Mouse (Mus musculus) limb, embryonic 14.5 days (tissue): ENCODE measurements around the gene Lgr4. TPM values are rescaled to one million over a fixed set of nuclear protein-coding genes. Genes with fewer than 3 reads are reported as not detected.

Experiments used
- ATAC-seq: fragments of 200-750 bp; cut with Nextera tagmentation; 2 replicates; pipeline ENCODE4 v1.8.0; 2017; ENCODE audit warnings: low read depth, moderate number of reproducible peaks, moderate TSS enrichment; ENCODE audit not compliant: low FRiP score
- DNase-seq: peaks from one replicate; pipeline ENCODE4 v3.0.0-alpha.2; 2015; ENCODE audit warnings: low spot score
- H3K27ac ChIP-seq: fragments of 300-500 bp; sonication (generic); replicated peaks from 2 replicates; pipeline ENCODE4 v1.5.1; 2014; ENCODE audit warnings: low read depth, mild to moderate bottlenecking, low read length, moderate library complexity, mixed read lengths
- H3K27me3 ChIP-seq: fragments of 300-500 bp; sonication (generic); 2 replicates; pipeline ENCODE4 v1.6.1; 2014; ENCODE audit warnings: low read length, mixed read lengths; ENCODE audit not compliant: control insufficient read depth, insufficient read depth
- H3K36me3 ChIP-seq: fragments of 300-500 bp; sonication (generic); 2 replicates; pipeline ENCODE4 v1.6.1; 2014; ENCODE audit warnings: mild to moderate bottlenecking, low read length, moderate library complexity, mixed read lengths; ENCODE audit not compliant: control insufficient read depth, insufficient read depth
- H3K4me1 ChIP-seq: fragments of 300-500 bp; sonication (generic); 2 replicates; pipeline ENCODE4 v1.6.1; 2014; ENCODE audit warnings: antibody characterized with exemption, low read length, mixed read lengths; ENCODE audit not compliant: control insufficient read depth, insufficient read depth
- H3K4me2 ChIP-seq: fragments of 300-500 bp; sonication (generic); replicated peaks from 2 replicates; pipeline ENCODE4 v1.6.1; 2014; ENCODE audit warnings: low read depth, mild to moderate bottlenecking, low read length, moderate library complexity; ENCODE audit not compliant: severe bottlenecking
- H3K4me3 ChIP-seq: fragments of 300-500 bp; sonication (generic); replicated peaks from 2 replicates; pipeline ENCODE4 v1.5.1; 2014; ENCODE audit warnings: low read length
- H3K9ac ChIP-seq: fragments of 300-500 bp; sonication (generic); 2 replicates; pipeline ENCODE4 v1.6.1; 2014; ENCODE audit warnings: mild to moderate bottlenecking, low read depth, low read length, moderate library complexity; ENCODE audit not compliant: severe bottlenecking
- H3K9me3 ChIP-seq: fragments of 300-500 bp; sonication (generic); 2 replicates; pipeline ENCODE4 v1.6.1; 2016; ENCODE audit warnings: low read length; ENCODE audit not compliant: control insufficient read depth
- POLR2A ChIP-seq: fragments of 200-500 bp; IDR thresholded peaks from 2 replicates; pipeline ENCODE4 v1.8.0; 2012; ENCODE audit warnings: inconsistent platforms, mild to moderate bottlenecking, moderate library complexity, borderline replicate concordance; ENCODE audit not compliant: insufficient read depth, insufficient read length; ENCODE audit errors: extremely low read depth
- WGBS: fragments of 180-500 bp; shearing (Covaris S2); extraction: QIAGEN DNeasy Blood & Tissue Kit; methylation state at CpG from one replicate; pipeline ENCODE4 v1.1.7; 2014; 5-methylcytosine and 5-hydroxymethylcytosine counted together
- polyA plus RNA-seq, 2 experiments: library from polyadenylated mRNA; depleted of rRNA in 1 of 2; stranded (reverse) in 1 of 2; unstranded in 1 of 2; fragments of >200 nt; fragmentation: Nextera tagmentation in 1 of 2; extraction: Ambion mirVana in 1 of 2; gene quantifications; 2 replicates each; pipeline versions ENCODE4 v1.2.1 to v1.2.3; 2012 to 2014

Gene Lgr4
- polyA plus RNA-seq, 2 experiments: 27.8 to 32.3 TPM

GRCm38 (mm10) chr2:110007423-110008267, 90.2 kb downstream of the Lgr4 start:
- 91% methylated on average over 10 of the region's 10 CpGs for WGBS
- Histone ChIP-seq H3K9ac (no peak overlapping the region), H3K27me3 (no peaks in the 10 kb centered on the region), H3K4me2 (no peak overlapping the region), H3K9me3 (no peaks in the 10 kb centered on the region), H3K4me1 (no peaks in the 10 kb centered on the region), H3K4me3 (no peak overlapping the region), H3K27ac (no peak overlapping the region), H3K36me3 (peaks cover 56% of the 10 kb centered on the region)
- peak; percentile 17 for DNase-seq
- no peak for TF ChIP-seq POLR2A
- no peak for ATAC-seq

GRCm38 (mm10) chr2:110009449-110009848, 92.0 kb downstream of the Lgr4 start:
- H3K9ac ChIP-seq: no peak overlapping the region
- H3K4me2 ChIP-seq: no peak overlapping the region
- no peak for TF ChIP-seq POLR2A
- no peak overlapping the region for H3K4me3 ChIP-seq
- no peak for ATAC-seq
- no peaks in the 10 kb centered on the region for H3K27me3 ChIP-seq
- H3K4me1 ChIP-seq: no peaks in the 10 kb centered on the region
- DNase-seq: no peak
- H3K9me3 ChIP-seq: no peaks in the 10 kb centered on the region
- H3K36me3 ChIP-seq: peaks cover 57% of the 10 kb centered on the region
- H3K27ac ChIP-seq: no peak overlapping the region

DNA sequence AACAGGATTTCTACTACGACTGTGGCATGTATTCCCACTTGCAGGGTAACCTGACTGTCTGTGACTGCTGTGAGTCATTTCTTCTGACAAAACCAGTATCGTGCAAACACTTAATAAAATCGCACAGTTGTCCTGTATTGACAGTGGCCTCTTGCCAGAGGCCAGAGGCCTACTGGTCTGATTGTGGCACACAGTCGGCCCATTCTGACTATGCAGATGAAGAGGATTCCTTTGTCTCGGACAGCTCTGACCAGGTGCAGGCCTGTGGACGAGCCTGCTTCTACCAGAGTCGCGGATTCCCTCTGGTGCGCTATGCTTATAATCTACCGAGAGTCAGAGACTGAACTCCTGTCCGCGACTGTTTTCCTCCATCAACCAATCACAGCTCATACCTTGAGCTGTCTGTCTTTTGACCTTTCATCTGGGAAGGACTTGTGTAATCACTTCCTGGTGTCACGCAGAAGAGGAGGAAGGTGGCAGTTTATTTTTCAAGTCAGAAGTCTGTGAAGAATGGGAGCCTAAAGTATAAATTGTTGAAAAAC, 94.8 kb downstream of the Lgr4 start:
- Histone ChIP-seq H3K9ac (no peak overlapping the region), H3K27me3 (no peaks in the 10 kb centered on the region), H3K4me3 (no peak overlapping the region), H3K27ac (no peak overlapping the region), H3K9me3 (no peaks in the 10 kb centered on the region), H3K4me2 (no peak overlapping the region), H3K4me1 (no peaks in the 10 kb centered on the region; the same call in 1 of the 2 replicates), H3K36me3 (peaks cover 38% of the 10 kb centered on the region)
- DNase-seq: no peak
- 92% methylated on average over 13 of the region's 13 CpGs for WGBS
- no peak for TF ChIP-seq POLR2A
- no peak for ATAC-seq

DNA sequence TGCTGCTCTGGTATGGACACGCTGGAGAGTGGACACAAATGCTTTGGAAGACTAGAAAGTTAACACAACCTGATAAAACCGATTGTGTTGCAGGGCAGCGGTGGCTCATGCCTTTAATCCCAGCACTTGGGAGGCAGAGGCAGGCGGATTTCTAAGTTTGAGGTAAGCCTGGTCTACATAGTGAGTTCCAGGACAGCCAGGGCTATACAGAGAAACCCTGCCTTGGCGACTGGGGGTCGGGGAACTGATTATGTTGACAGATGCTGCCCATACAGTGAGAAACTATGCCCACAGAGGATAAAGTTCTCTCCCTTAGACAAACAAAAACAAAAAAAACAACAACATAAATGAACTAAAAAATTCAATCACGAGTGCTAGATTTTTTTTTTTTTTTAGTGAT, 99.6 kb downstream of the Lgr4 start:
- no peak for TF ChIP-seq POLR2A
- Histone ChIP-seq H3K4me3 (peak overlapping the region; percentile 81), H3K9ac (peak overlapping the region; percentile 88), H3K27ac (no peak overlapping the region), H3K4me2 (peak overlapping the region; percentile 82), H3K4me1 (peaks cover 20% of the 10 kb centered on the region), H3K36me3 (peaks cover 16% of the 10 kb centered on the region), H3K27me3 (no peaks in the 10 kb centered on the region), H3K9me3 (no peaks in the 10 kb centered on the region)
- ATAC-seq (no peak), DNase-seq (no peak)
- 40% methylated on average over 7 of the region's 7 CpGs for WGBS

DNA sequence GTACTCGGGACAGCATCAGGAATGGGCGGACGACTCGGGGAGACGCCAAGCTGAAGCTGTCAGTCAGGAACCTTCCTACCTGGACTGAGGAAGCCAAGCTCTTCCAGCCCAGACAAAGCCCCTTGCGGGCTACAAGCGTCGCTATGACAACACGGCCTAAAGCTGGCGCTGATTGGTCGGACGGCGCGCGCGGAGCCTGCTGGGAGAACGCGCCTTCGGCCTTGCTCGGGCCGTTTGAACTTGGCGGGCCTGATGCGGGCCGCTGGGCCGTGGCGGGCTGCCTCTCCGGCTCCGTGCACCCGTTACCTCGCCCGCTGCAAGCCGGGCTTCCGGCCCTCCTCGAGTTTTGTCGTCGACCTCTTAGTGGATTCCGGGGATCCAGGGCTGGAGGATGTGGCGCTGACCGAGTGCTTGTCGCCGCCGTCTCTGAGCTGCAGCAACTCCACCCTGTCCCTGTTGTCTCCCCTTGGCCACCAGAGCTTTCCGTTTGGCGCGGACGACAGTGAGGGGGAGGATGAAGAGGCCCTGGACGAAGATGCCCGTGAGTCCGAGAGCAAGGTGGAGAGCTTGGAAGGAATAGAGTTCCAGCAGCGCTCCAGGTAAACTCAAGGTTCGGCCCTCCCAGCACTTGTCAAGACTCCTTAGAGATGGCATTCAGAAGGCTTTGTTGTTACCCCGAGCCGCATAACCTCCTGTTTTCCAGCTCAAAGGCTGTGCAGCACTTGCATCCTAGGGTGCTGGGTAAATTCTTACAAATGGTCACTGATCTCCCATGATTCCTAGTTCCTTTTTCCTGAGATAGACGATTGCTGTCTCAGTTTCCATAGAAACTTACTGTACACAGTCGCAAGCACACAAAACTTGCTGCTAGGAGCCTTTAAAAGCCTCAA, 100.4 kb downstream of the Lgr4 start, which contains the start of gene Ccdc34:
Ccdc34 (plus strand) TSS at position 202 of the 890 bp plus-strand sequence.
- Histone ChIP-seq H3K4me3 (peak within 1 kb of the TSS; percentile 81), H3K4me1 (peaks cover 20% of the 10 kb centered on the region), H3K27ac (peak within 1 kb of the TSS; percentile 71), H3K36me3 (peaks cover 11% of the 10 kb centered on the region), H3K27me3 (no peaks in the 10 kb centered on the region), H3K9ac (peak within 1 kb of the TSS; percentile 88), H3K4me2 (peak within 1 kb of the TSS; percentile 82), H3K9me3 (no peaks in the 10 kb centered on the region)
- peak; percentile 67; the same call in 1 of the 2 replicates for TF ChIP-seq POLR2A
- ATAC-seq: peak; percentile 98
- 0% methylated on average over 53 of the region's 55 CpGs for WGBS
- DNase-seq: peak; percentile 98
